Mouse (Mus musculus) forebrain, embryonic 16.5 days (tissue): ENCODE results near the gene Herpud2. TPM values are rescaled to one million over a fixed set of nuclear protein-coding genes. Genes with fewer than 3 reads are reported as not detected.
A peak's percentile ranks its signal among the peaks of the same experiment; 100 is the strongest.

ENCODE experiments used
- ATAC-seq: fragments of 200-750 bp; cut with Nextera tagmentation; 2 replicates; pipeline ENCODE4 v1.8.0; 2017; ENCODE audit warnings: mild to moderate bottlenecking, moderate library complexity
- H3K27ac ChIP-seq: fragments of 300-500 bp; sonication (generic); 2 replicates; pipeline ENCODE4 v1.5.1; 2014; ENCODE audit warnings: low read length, control low read depth
- H3K27me3 ChIP-seq: fragments of 300-500 bp; sonication (generic); replicated peaks from 2 replicates; pipeline ENCODE4 v1.6.1; 2014; ENCODE audit warnings: low read length; ENCODE audit not compliant: control insufficient read depth, insufficient read depth
- H3K36me3 ChIP-seq: fragments of 300-500 bp; sonication (generic); 2 replicates; pipeline ENCODE4 v1.6.1; 2014; ENCODE audit not compliant: control insufficient read depth, insufficient read depth
- H3K4me1 ChIP-seq: fragments of 300-500 bp; sonication (generic); replicated peaks from 2 replicates; pipeline ENCODE4 v1.6.1; 2014; ENCODE audit warnings: low read length; ENCODE audit not compliant: control insufficient read depth, insufficient read depth
- H3K4me2 ChIP-seq: fragments of 300-500 bp; sonication (generic); 2 replicates; pipeline ENCODE4 v1.6.1; 2014; ENCODE audit warnings: mild to moderate bottlenecking, low read length, control low read depth
- H3K4me3 ChIP-seq: fragments of 300-500 bp; sonication (generic); replicated peaks from 2 replicates; pipeline ENCODE4 v1.5.1; 2014; ENCODE audit warnings: mild to moderate bottlenecking, low read length, control low read depth
- H3K9ac ChIP-seq: fragments of 300-500 bp; sonication (generic); replicated peaks from 2 replicates; pipeline ENCODE4 v1.6.1; 2014; ENCODE audit warnings: low read depth, low read length, control low read depth
- H3K9me3 ChIP-seq: fragments of 300-500 bp; sonication (generic); 2 replicates; pipeline ENCODE4 v1.6.1; 2016; ENCODE audit warnings: low read length; ENCODE audit not compliant: control insufficient read depth
- WGBS: fragments of 180-500 bp; shearing (Covaris S2); extraction: QIAGEN DNeasy Blood & Tissue Kit; methylation state at CpG from one replicate; pipeline ENCODE4 v1.1.7; 2014; 5-methylcytosine and 5-hydroxymethylcytosine counted together
- polyA plus RNA-seq: library from polyadenylated mRNA; unstranded; fragments of >200 nt; fragmentation: Nextera tagmentation; extraction: Ambion mirVana; gene quantifications from 2 replicates; pipeline ENCODE4 v1.2.1, GENCODE M21; 2015

Gene Herpud2
- polyA plus RNA-seq, 1 experiment from 2014 or later: 35.7 TPM

GRCm38 (mm10) chr9:25176562-25176961 is 24.9 kb upstream of the Herpud2 start:
- no peak overlapping the region for H3K4me3 ChIP-seq
- H3K9me3 ChIP-seq: no peaks in the 10 kb centered on the region
- H3K36me3 ChIP-seq: no peaks in the 10 kb centered on the region
- no peak overlapping the region for H3K4me2 ChIP-seq
- no peak overlapping the region for H3K9ac ChIP-seq
- H3K4me1 ChIP-seq: peaks cover 6% of the 10 kb centered on the region
- H3K27me3 ChIP-seq: no peaks in the 10 kb centered on the region
- WGBS: 91% methylated on average over 1 of the region's 1 CpGs
- H3K27ac ChIP-seq: no peak overlapping the region
- no peak for ATAC-seq

- 83% methylated on average over 6 of the region's 6 CpGs for WGBS
- no peak overlapping the region for H3K4me3 ChIP-seq
- ATAC-seq: no peak
Measured at GRCm38 (mm10) chr9:25175978-25176377, 24.4 kb upstream of the Herpud2 start.

GRCm38 (mm10) chr9:25175039-25175442 is 23.4 kb upstream of the Herpud2 start:
- H3K27me3 ChIP-seq: no peaks in the 10 kb centered on the region
- peak; percentile 81 for ATAC-seq
- no peaks in the 10 kb centered on the region for H3K36me3 ChIP-seq
- peaks cover 6% of the 10 kb centered on the region for H3K4me1 ChIP-seq
- H3K4me3 ChIP-seq: no peak overlapping the region
- H3K9ac ChIP-seq: no peak overlapping the region
- no peaks in the 10 kb centered on the region for H3K9me3 ChIP-seq
- H3K4me2 ChIP-seq: no peak overlapping the region
- 21% methylated on average over 5 of the region's 5 CpGs for WGBS
- no peak overlapping the region for H3K27ac ChIP-seq

More at GRCm38 (mm10) chr9:25175978-25176377, 24.4 kb upstream of the Herpud2 start:
- H3K4me1 ChIP-seq: peaks cover 6% of the 10 kb centered on the region
- H3K27ac ChIP-seq: no peak overlapping the region
- no peak overlapping the region for H3K9ac ChIP-seq
- no peak overlapping the region for H3K4me2 ChIP-seq
- H3K36me3 ChIP-seq: no peaks in the 10 kb centered on the region
- no peaks in the 10 kb centered on the region for H3K27me3 ChIP-seq
- no peaks in the 10 kb centered on the region for H3K9me3 ChIP-seq

GRCm38 (mm10) chr9:25174614-25175013 is 23.0 kb upstream of the Herpud2 start:
- peaks cover 6% of the 10 kb centered on the region for H3K4me1 ChIP-seq
- no peak overlapping the region for H3K4me2 ChIP-seq
- no peak overlapping the region for H3K4me3 ChIP-seq
- 57% methylated on average over 5 of the region's 5 CpGs for WGBS
- H3K9ac ChIP-seq: no peak overlapping the region
- no peaks in the 10 kb centered on the region for H3K9me3 ChIP-seq
- H3K27ac ChIP-seq: no peak overlapping the region
- no peaks in the 10 kb centered on the region for H3K27me3 ChIP-seq
- no peaks in the 10 kb centered on the region for H3K36me3 ChIP-seq
- no peak for ATAC-seq

- H3K36me3 ChIP-seq: no peaks in the 10 kb centered on the region
- ATAC-seq: no peak
- H3K9me3 ChIP-seq: no peaks in the 10 kb centered on the region
- no peak overlapping the region for H3K4me2 ChIP-seq
- no peak overlapping the region for H3K4me3 ChIP-seq
- peaks cover 6% of the 10 kb centered on the region for H3K4me1 ChIP-seq
- no peaks in the 10 kb centered on the region for H3K27me3 ChIP-seq
- WGBS: 72% methylated on average over 4 of the region's 4 CpGs
- H3K27ac ChIP-seq: no peak overlapping the region
- H3K9ac ChIP-seq: no peak overlapping the region
Measured at GRCm38 (mm10) chr9:25173171-25173570, 21.6 kb upstream of the Herpud2 start.

GRCm38 (mm10) chr9:25169626-25170025 is 18.0 kb upstream of the Herpud2 start:
- Histone ChIP-seq H3K9me3 (no peaks in the 10 kb centered on the region), H3K9ac (no peak overlapping the region), H3K4me3 (no peak overlapping the region), H3K27ac (no peak overlapping the region), H3K4me1 (no peaks in the 10 kb centered on the region), H3K4me2 (no peak overlapping the region), H3K27me3 (no peaks in the 10 kb centered on the region), H3K36me3 (no peaks in the 10 kb centered on the region)
- no peak for ATAC-seq

DNA sequence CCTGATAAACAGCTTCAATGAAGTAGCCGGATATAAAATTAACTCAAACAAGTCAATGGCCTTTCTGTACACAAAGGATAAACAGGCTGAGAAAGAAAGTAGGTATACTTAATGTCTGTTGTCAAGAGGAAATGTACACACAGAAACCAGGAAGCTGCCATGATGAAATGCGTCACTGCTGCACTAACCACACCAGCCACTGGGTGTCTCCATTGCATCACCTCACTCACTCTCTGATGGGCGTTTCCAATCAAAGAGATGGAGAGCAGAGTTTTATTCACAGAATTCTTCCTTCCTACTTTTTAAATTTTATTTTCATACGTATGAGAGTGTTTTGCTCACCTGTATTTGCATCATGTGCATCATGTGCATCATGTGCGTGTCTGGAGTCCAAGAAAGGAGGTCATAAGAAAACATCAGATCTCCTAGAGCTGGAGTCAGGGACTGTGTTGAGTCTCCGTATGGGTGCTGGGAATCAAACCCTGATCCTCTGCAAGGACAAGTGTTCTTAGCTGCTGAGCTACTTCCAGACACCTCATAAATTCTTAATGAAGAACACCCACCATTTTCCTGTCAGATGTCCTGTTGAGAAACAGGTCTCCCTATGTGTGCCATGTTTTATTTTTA is 16.0 kb upstream of the Herpud2 start:
- Histone ChIP-seq H3K4me2 (no peak overlapping the region), H3K4me3 (no peak overlapping the region), H3K36me3 (no peaks in the 10 kb centered on the region), H3K27me3 (no peaks in the 10 kb centered on the region), H3K4me1 (no peaks in the 10 kb centered on the region), H3K9ac (no peak overlapping the region), H3K27ac (no peak overlapping the region), H3K9me3 (no peaks in the 10 kb centered on the region)
- ATAC-seq: peak; percentile 57; the same call in 1 of the 2 replicates
- 32% methylated on average over 6 of the region's 6 CpGs for WGBS

- no peak for ATAC-seq
- Histone ChIP-seq H3K27me3 (no peaks in the 10 kb centered on the region), H3K4me2 (no peak overlapping the region), H3K9ac (no peak overlapping the region), H3K9me3 (no peaks in the 10 kb centered on the region), H3K27ac (no peak overlapping the region), H3K36me3 (no peaks in the 10 kb centered on the region), H3K4me3 (no peak overlapping the region), H3K4me1 (no peaks in the 10 kb centered on the region)
- 93% methylated on average over 4 of the region's 4 CpGs for WGBS
Measured at GRCm38 (mm10) chr9:25158218-25158617, 6.6 kb upstream of the Herpud2 start.

GRCm38 (mm10) chr9:25156377-25156776 is 4.8 kb upstream of the Herpud2 start:
- Histone ChIP-seq H3K27me3 (no peaks in the 10 kb centered on the region), H3K9me3 (no peaks in the 10 kb centered on the region), H3K9ac (no peak overlapping the region), H3K36me3 (no peaks in the 10 kb centered on the region), H3K27ac (no peak overlapping the region), H3K4me3 (no peak overlapping the region), H3K4me2 (no peak overlapping the region), H3K4me1 (peaks cover 4% of the 10 kb centered on the region; the same call in 1 of the 2 replicates)
- ATAC-seq: no peak
- 9% methylated on average over 1 of the region's 1 CpGs for WGBS

DNA sequence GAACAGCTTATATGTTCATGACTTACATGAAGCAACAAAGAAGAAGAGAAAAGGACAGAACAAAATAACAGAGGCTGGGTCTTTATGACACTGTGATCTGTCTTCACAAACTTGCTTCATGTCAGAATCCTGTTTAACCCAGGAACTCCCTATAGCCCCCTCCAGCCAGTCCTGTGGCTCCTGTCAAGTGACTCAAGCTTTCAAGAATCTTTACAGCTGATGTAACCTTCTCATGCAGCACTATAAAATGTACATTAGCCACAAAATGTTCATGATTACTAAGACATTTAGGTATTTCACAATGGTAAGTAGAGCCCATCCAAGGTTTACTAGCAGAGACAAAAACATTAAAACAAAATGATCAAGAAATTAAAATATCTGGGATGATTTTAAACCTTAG is 1.4 kb upstream of the Herpud2 start:
- no peaks in the 10 kb centered on the region for H3K9me3 ChIP-seq
- H3K4me3 ChIP-seq: no peak overlapping the region
- no peak overlapping the region for H3K27ac ChIP-seq
- no peaks in the 10 kb centered on the region for H3K36me3 ChIP-seq
- no peaks in the 10 kb centered on the region for H3K27me3 ChIP-seq
- H3K4me2 ChIP-seq: no peak overlapping the region
- ATAC-seq: no peak
- H3K4me1 ChIP-seq: peaks cover 17% of the 10 kb centered on the region
- no peak overlapping the region for H3K9ac ChIP-seq
